Mouse (Mus musculus) thymus, adult 2 months (tissue): Measurements from ENCODE around the gene Palld.

Experiments
- CTCF ChIP-seq: fragments of 200-500 bp; IDR thresholded peaks from 2 replicates; pipeline ENCODE4 v1.5.1; 2012; ENCODE audit warnings: mild to moderate bottlenecking, control low read depth, low read length, moderate library complexity, borderline replicate concordance; ENCODE audit not compliant: control insufficient read depth, poor library complexity, insufficient read depth; ENCODE audit errors: extremely low read depth
- POLR2A ChIP-seq: fragments of 200-500 bp; IDR thresholded peaks from 2 replicates; pipeline ENCODE4 v1.6.1; 2012; ENCODE audit warnings: mild to moderate bottlenecking, low read length, control low read depth, moderate library complexity; ENCODE audit not compliant: control insufficient read depth, poor library complexity, insufficient read depth; ENCODE audit errors: extremely low read depth

- TF ChIP-seq CTCF: no peak
- no peak for TF ChIP-seq POLR2A
Measured at GRCm38 (mm10) chr8:61615711-61616697, 286.5 kb downstream of the Palld start.
